Mouse (Mus musculus): ENCODE data around the gene Meox1. TPM values are rescaled to one million over a fixed set of nuclear protein-coding genes. Genes with fewer than 3 reads are reported as not detected.

The Meox1 gene
- total and polyA plus RNA-seq, 3 experiments, result not detected

DNA sequence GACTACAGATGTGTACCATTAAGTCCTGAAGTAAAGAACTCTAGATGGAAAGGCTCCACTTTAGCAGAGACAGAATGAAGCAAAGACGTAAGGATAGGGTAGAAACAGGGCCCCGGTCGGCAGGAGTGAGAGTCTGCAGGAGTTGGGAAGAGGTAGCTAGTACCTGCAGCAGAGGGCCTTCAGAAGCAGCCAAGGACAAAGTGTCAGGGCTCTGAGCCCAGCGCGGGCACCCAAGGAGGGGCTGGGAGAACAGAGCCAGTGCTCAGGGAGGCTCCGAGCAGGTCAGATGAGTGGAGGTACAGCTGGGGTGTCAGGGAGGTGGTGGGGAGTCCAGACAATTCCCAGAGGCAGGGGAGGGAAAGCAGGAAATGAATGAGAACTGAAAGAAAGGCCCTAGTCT, 29.8 kb upstream of the Meox1 start:
- Histone ChIP-seq H3K36me3 (ENCODE audit: control insufficient read depth in 1 of 2, insufficient read depth in 2 of 2, low read length in 2 of 2) (no peaks in the 10 kb centered on the region), H3K9me3 (replicated peaks; ENCODE audit: insufficient read depth, low read length) (no peaks in the 10 kb centered on the region), H3K27me3 (ENCODE audit: control insufficient read depth in 1 of 2, insufficient read depth in 2 of 2, low read length in 2 of 2) (0 out of 4 replicates have a peak, but pooled peaks cover 0 to 3% of the 10 kb centered on the region in 2 experiments), H3K9ac (ENCODE audit: control insufficient read depth, low read depth, low read length, poor library complexity, severe bottlenecking) (no peak overlapping the region), H3K27ac (ENCODE audit: control insufficient read depth, low read depth, low read length) (no peak overlapping the region), H3K4me3 (ENCODE audit: control insufficient read depth in 1 of 2, insufficient read depth in 1 of 2, low read depth in 2 of 2, low read length in 2 of 2) (no peak overlapping the region), H3K79me2 (ENCODE audit: control insufficient read depth, insufficient read depth, low read length, poor library complexity) (no peaks in the 10 kb centered on the region), H3K4me1 (ENCODE audit: control insufficient read depth in 1 of 2, insufficient read depth in 2 of 2, low read length in 2 of 2) (no peaks in the 10 kb centered on the region)
- no peak for DNase-seq (ENCODE audit: low read depth, low spot score)
- TF ChIP-seq EP300 (IDR thresholded peaks at IDR 0.05; ENCODE audit: low read depth in 1 of 2, low read length in 2 of 2) (no peak), E2F4 (IDR thresholded peaks at IDR 0.05; ENCODE audit: borderline replicate concordance, low read depth, low read length) (no peak), ZC3H11A (IDR thresholded peaks at IDR 0.05; ENCODE audit: low read depth, low read length) (no peak), CHD1 (IDR thresholded peaks at IDR 0.05; ENCODE audit: low read depth, low read length) (no peak), TCF12 (IDR thresholded peaks at IDR 0.05; ENCODE audit: low read depth, low read length) (no peak), MAZ (IDR thresholded peaks at IDR 0.05; ENCODE audit: low read depth, low read length) (no peak), MAFK (IDR thresholded peaks at IDR 0.05; ENCODE audit: borderline replicate concordance, low read depth, low read length) (no peak), RAD21 (IDR thresholded peaks at IDR 0.05; ENCODE audit: low read depth, low read length) (no peak), ZMIZ1 (IDR thresholded peaks at IDR 0.05; ENCODE audit: low read depth, low read length) (no peak), SMC3 (IDR thresholded peaks at IDR 0.05; ENCODE audit: low read depth, low read length) (no peak), USF2 (IDR thresholded peaks at IDR 0.05; ENCODE audit: borderline replicate concordance in 1 of 2, insufficient read depth in 1 of 2, low read depth in 1 of 2, low read length in 2 of 2) (no peak), MEF2A (IDR thresholded peaks at IDR 0.05; ENCODE audit: extremely low read depth, insufficient replicate concordance, low read depth, low read length, poor library complexity, severe bottlenecking) (no peak), HCFC1 (IDR thresholded peaks at IDR 0.05; ENCODE audit: low read depth, low read length) (no peak), TAL1 (IDR thresholded peaks at IDR 0.05; ENCODE audit: low read length) (no peak), MYC (IDR thresholded peaks at IDR 0.05; ENCODE audit: low read depth, low read length) (no peak), CHD2 (IDR thresholded peaks at IDR 0.05; ENCODE audit: low read length) (no peak), POLR2AphosphoS2 (IDR thresholded peaks at IDR 0.05; ENCODE audit: low read length) (no peak)

DNA sequence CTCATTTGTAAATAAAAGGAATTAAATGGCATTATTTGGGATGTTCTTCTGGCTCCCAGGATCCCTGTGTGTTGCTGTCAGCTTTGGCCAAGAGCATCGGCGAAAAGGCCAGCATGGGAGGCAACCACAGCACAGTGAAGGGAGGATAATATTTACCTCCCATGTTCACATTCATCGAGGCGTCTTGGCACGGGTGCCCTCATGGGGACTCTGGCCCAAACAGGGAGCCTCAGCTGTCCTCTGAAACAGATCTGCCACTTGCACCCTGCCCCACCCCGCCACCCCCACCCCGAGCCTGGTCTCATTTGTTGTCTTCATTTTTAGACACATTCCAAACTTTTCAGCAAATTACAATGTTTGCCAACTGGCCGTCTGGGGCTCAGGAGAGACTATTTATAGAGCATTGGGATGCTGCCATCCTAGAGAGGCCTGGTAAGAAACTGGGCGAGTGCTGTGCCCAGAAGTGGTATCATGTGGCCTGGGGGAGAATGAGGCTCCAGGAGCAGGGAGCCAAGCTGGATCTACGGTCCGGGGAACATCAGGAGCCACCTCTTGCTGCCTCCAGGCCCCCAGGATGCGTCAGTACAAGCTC, 27.3 kb upstream of the Meox1 start:
- TF ChIP-seq MAZ (IDR thresholded peaks at IDR 0.05; ENCODE audit: low read depth, low read length) (no peak), EP300 (IDR thresholded peaks at IDR 0.05; ENCODE audit: low read depth in 1 of 2, low read length in 2 of 2) (no peak), E2F4 (IDR thresholded peaks at IDR 0.05; ENCODE audit: borderline replicate concordance, low read depth, low read length) (no peak), MEF2A (IDR thresholded peaks at IDR 0.05; ENCODE audit: extremely low read depth, insufficient replicate concordance, low read depth, low read length, poor library complexity, severe bottlenecking) (no peak), POLR2AphosphoS5 (IDR thresholded peaks at IDR 0.05; ENCODE audit: borderline replicate concordance, low read depth, low read length) (no peak), MAFK (IDR thresholded peaks at IDR 0.05; ENCODE audit: borderline replicate concordance, low read depth, low read length) (no peak), CHD2 (IDR thresholded peaks at IDR 0.05; ENCODE audit: low read length) (no peak), POLR2AphosphoS2 (IDR thresholded peaks at IDR 0.05; ENCODE audit: low read length) (no peak), CHD1 (IDR thresholded peaks at IDR 0.05; ENCODE audit: low read depth, low read length) (no peak), CTCF (IDR thresholded peaks at IDR 0.05 in 2 of 3, conservative IDR thresholded peaks at IDR 0.05 in 1 of 3; ENCODE audit: control insufficient read depth in 1 of 3, insufficient read depth in 1 of 3, low read depth in 2 of 3, low read length in 3 of 3, poor library complexity in 1 of 3, severe bottlenecking in 1 of 3) (no peak), USF2 (IDR thresholded peaks at IDR 0.05; ENCODE audit: borderline replicate concordance in 1 of 2, insufficient read depth in 1 of 2, low read depth in 1 of 2, low read length in 2 of 2) (no peak), HCFC1 (IDR thresholded peaks at IDR 0.05; ENCODE audit: low read depth, low read length) (no peak), SIN3A (IDR thresholded peaks at IDR 0.05; ENCODE audit: low read length) (no peak), SMC3 (IDR thresholded peaks at IDR 0.05; ENCODE audit: low read depth, low read length) (no peak), UBTF (IDR thresholded peaks at IDR 0.05; ENCODE audit: borderline replicate concordance, insufficient read depth, low read depth, low read length) (no peak), ETS1 (IDR thresholded peaks at IDR 0.05; ENCODE audit: low read depth, low read length) (no peak), RCOR1 (IDR thresholded peaks at IDR 0.05; ENCODE audit: low read depth, low read length) (no peak), MAX (IDR thresholded peaks at IDR 0.05; ENCODE audit: low read length) (no peak), BHLHE40 (IDR thresholded peaks at IDR 0.05; ENCODE audit: borderline replicate concordance, low read depth, low read length) (no peak), ZMIZ1 (IDR thresholded peaks at IDR 0.05; ENCODE audit: low read depth, low read length) (no peak)
- no peak overlapping the region for H3K27ac ChIP-seq (ENCODE audit: control insufficient read depth, low read depth, low read length)
- no peaks in the 10 kb centered on the region for H3K9me3 ChIP-seq (replicated peaks; ENCODE audit: insufficient read depth, low read length)
- peaks cover 2 to 3% of the 10 kb centered on the region in 2 experiments; a peak in 3 of 4 replicates for H3K27me3 ChIP-seq (ENCODE audit: control insufficient read depth in 1 of 2, insufficient read depth in 2 of 2, low read length in 2 of 2)
- no peak for DNase-seq (ENCODE audit: low read depth, low spot score)
- H3K4me1 ChIP-seq (ENCODE audit: control insufficient read depth in 1 of 2, insufficient read depth in 2 of 2, low read length in 2 of 2), result no peaks in the 10 kb centered on the region
- no peaks in the 10 kb centered on the region for H3K79me2 ChIP-seq (ENCODE audit: control insufficient read depth, insufficient read depth, low read length, poor library complexity)
- H3K36me3 ChIP-seq (ENCODE audit: control insufficient read depth in 1 of 2, insufficient read depth in 2 of 2, low read length in 2 of 2), result no peaks in the 10 kb centered on the region
- no peak overlapping the region for H3K4me3 ChIP-seq (ENCODE audit: control insufficient read depth in 1 of 2, insufficient read depth in 1 of 2, low read depth in 2 of 2, low read length in 2 of 2)
- H3K9ac ChIP-seq (ENCODE audit: control insufficient read depth, low read depth, low read length, poor library complexity, severe bottlenecking), result no peak overlapping the region
